Mouse (Mus musculus): ENCODE measurements around the gene Kcnh1. TPM values are rescaled to one million over a fixed set of nuclear protein-coding genes. Genes with fewer than 3 reads are reported as not detected.

The Kcnh1 gene
- total and polyA plus RNA-seq, 2 experiments from 2014 or later: 2.9 to 5.9 TPM

DNA sequence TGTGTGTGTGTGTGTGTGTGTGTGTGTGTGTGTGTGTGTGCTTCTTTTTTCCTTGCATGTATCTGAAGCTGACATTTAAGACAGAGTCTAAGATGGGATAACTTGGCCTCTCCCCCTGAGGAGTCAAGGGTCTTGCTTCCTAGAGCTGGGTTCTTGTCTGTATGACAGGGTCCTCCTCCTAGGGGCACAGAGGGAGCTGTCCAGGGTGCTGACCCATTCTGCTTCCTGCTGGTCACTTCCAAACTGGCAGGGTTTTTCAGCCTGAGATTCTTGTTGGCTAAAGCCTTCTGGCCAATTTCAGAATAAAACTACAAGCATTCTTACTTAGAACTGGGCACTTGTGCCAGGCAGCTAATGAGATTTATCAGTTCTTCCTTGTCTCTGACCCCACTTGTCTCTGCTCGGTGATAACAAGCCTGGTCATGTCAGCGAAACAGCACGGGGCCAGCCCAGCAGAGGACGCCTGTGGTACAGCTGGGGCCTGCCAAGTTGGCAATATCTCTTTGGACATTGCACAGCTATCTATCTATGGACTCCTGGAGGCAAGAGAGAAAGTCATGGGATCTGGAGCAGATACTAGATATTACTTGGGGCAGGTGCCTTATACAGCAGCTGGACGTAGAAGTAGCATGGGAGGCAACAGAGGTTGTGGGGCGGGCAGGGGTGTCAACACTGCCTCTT, 267.1 kb downstream of the Kcnh1 start:
- H3K27me3 ChIP-seq (ENCODE audit: insufficient read depth, low read length): no peaks in the 10 kb centered on the region
- no peaks in the 10 kb centered on the region for H3K36me3 ChIP-seq (ENCODE audit: insufficient read depth, low read length)
- TF ChIP-seq CTCF (IDR thresholded peaks at IDR 0.05): no peak
- no peak overlapping the region for H3K9ac ChIP-seq (replicated peaks; ENCODE audit: low read length, poor library complexity, severe bottlenecking)
- H3K27ac ChIP-seq (ENCODE audit: low read depth, low read length): no peak overlapping the region
- no peaks in the 10 kb centered on the region for H3K4me1 ChIP-seq (ENCODE audit: insufficient read depth, low read length)
- DNase-seq (ENCODE audit: low spot score): peak; percentile 17
- H3K4me2 ChIP-seq (ENCODE audit: low read depth, low read length, poor library complexity, severe bottlenecking): no peak overlapping the region
- ATAC-seq (ENCODE audit: low FRiP score): no peak
- no peak overlapping the region for H3K4me3 ChIP-seq (ENCODE audit: low read depth, low read length)
- H3K9me3 ChIP-seq (ENCODE audit: low read length): no peaks in the 10 kb centered on the region
- WGBS: 78% methylated on average over 6 of the region's 6 CpGs

DNA sequence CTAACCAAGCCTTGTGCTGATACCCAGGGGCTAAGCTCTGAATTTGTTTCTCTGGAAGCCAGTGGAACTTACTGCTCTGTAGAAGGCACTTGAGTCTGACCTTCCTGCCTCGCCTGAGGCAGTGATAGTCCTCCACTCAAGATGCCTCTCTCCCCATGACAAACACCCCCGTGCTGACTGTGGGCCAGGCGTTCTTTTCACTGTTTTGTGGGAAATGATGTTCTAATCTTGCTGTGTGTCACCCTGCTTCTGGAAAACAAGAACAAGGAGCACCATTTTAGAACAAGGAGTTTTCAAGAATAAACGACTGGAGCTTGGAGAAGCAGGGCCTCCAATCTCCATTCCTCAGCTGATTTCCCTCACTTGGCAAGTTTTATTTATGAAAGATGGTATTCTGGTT, 273.2 kb downstream of the Kcnh1 start:
- H3K4me1 ChIP-seq (ENCODE audit: insufficient read depth, low read length): no peaks in the 10 kb centered on the region
- H3K27ac ChIP-seq (ENCODE audit: low read depth, low read length): no peak overlapping the region
- H3K9ac ChIP-seq (replicated peaks; ENCODE audit: low read length, poor library complexity, severe bottlenecking): no peak overlapping the region
- H3K9me3 ChIP-seq (ENCODE audit: low read length): no peaks in the 10 kb centered on the region
- WGBS: 78% methylated on average over 4 of the region's 4 CpGs
- H3K27me3 ChIP-seq (ENCODE audit: insufficient read depth, low read length): no peaks in the 10 kb centered on the region
- H3K4me3 ChIP-seq (ENCODE audit: low read depth, low read length): no peak overlapping the region
- ATAC-seq (ENCODE audit: low FRiP score): no peak
- TF ChIP-seq CTCF (IDR thresholded peaks at IDR 0.05): no peak
- H3K4me2 ChIP-seq (ENCODE audit: low read depth, low read length, poor library complexity, severe bottlenecking): no peak overlapping the region
- no peak for DNase-seq (ENCODE audit: low spot score)
- no peaks in the 10 kb centered on the region for H3K36me3 ChIP-seq (ENCODE audit: insufficient read depth, low read length)

DNA sequence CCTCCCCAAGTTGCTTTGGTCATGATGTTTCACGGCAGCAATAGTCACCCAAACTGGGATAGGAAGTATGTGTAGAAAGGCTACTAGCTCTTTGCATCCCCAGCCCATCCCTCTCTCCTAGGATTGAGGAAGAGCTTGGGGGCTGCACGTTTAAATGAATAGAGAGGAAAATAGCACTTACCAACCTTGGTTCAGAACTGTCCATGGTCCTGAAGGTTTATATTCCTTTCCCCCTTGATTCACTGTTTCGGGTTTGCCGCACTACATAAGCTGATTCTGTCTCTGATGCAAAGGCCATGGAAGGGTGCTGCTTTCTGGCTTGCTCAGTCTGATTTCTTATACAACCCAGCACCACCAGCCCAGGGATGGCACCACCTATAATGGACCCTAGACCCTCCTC, 281.8 kb downstream of the Kcnh1 start:
- H3K36me3 ChIP-seq (ENCODE audit: insufficient read depth, low read length): no peaks in the 10 kb centered on the region
- no peaks in the 10 kb centered on the region; the same call in 1 of the 2 replicates for H3K4me1 ChIP-seq (ENCODE audit: insufficient read depth, low read length)
- TF ChIP-seq CTCF (IDR thresholded peaks at IDR 0.05): no peak
- no peaks in the 10 kb centered on the region for H3K27me3 ChIP-seq (ENCODE audit: insufficient read depth, low read length)
- H3K4me3 ChIP-seq (ENCODE audit: low read depth, low read length): no peak overlapping the region
- no peak overlapping the region for H3K4me2 ChIP-seq (ENCODE audit: low read depth, low read length, poor library complexity, severe bottlenecking)
- no peaks in the 10 kb centered on the region for H3K9me3 ChIP-seq (ENCODE audit: low read length)
- no peak for ATAC-seq (ENCODE audit: low FRiP score)
- no peak overlapping the region for H3K9ac ChIP-seq (replicated peaks; ENCODE audit: low read length, poor library complexity, severe bottlenecking)
- no peak overlapping the region for H3K27ac ChIP-seq (ENCODE audit: low read depth, low read length)
- DNase-seq (ENCODE audit: low spot score): no peak
- WGBS: 61% methylated on average over 4 of the region's 4 CpGs

DNA sequence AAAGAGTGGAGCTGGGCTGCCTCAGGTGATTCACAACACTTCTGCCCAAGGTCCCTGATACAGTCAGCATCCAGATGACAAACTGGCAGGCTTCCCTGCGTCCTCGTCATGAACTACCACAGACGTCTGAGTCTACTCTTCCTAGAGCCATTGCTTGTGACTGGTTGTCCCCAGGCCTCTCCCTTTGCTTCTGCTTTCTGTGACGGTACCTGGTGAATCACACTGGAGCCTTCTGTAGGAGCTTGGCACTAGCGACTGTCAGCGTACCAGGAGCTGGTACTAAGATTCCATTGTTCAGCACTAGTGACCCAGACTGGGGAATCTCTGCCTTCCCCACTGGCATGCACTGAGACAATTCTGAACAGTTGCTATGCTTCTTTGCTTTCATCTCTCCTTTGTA, 282.6 kb downstream of the Kcnh1 start:
- Histone ChIP-seq H3K4me3 (ENCODE audit: low read depth, low read length) (no peak overlapping the region), H3K9ac (replicated peaks; ENCODE audit: low read length, poor library complexity, severe bottlenecking) (no peak overlapping the region), H3K9me3 (ENCODE audit: low read length) (no peaks in the 10 kb centered on the region), H3K4me1 (ENCODE audit: insufficient read depth, low read length) (no peaks in the 10 kb centered on the region; the same call in 1 of the 2 replicates), H3K27ac (ENCODE audit: low read depth, low read length) (no peak overlapping the region), H3K4me2 (ENCODE audit: low read depth, low read length, poor library complexity, severe bottlenecking) (no peak overlapping the region), H3K36me3 (ENCODE audit: insufficient read depth, low read length) (no peaks in the 10 kb centered on the region), H3K27me3 (ENCODE audit: insufficient read depth, low read length) (no peaks in the 10 kb centered on the region)
- 92% methylated on average over 6 of the region's 6 CpGs for WGBS
- no peak for ATAC-seq (ENCODE audit: low FRiP score)
- TF ChIP-seq CTCF (IDR thresholded peaks at IDR 0.05): no peak
- no peak for DNase-seq (ENCODE audit: low spot score)

DNA sequence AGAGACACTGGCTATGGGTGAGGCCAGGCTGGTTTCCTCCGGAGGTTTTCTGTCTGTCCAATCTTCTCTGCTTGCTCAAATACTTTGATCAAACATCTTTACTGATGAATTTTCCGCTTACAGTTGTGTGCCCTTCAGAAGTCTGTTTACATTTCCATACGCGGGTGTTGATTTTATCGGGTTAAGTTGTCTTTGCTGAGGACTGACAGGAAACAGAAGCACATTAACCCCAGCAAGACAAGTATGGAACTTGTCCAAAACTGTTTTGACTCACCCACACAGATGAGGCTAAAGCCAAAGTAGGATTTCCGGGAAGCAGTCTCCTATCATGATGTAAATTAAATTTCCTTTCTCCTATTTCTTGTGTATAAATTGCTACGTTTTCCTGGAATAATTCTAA, 286.1 kb downstream of the Kcnh1 start:
- Histone ChIP-seq H3K9ac (replicated peaks; ENCODE audit: low read length, poor library complexity, severe bottlenecking) (no peak overlapping the region), H3K27ac (ENCODE audit: low read depth, low read length) (no peak overlapping the region), H3K4me2 (ENCODE audit: low read depth, low read length, poor library complexity, severe bottlenecking) (no peak overlapping the region), H3K27me3 (ENCODE audit: insufficient read depth, low read length) (no peaks in the 10 kb centered on the region), H3K36me3 (ENCODE audit: insufficient read depth, low read length) (no peaks in the 10 kb centered on the region), H3K9me3 (ENCODE audit: low read length) (no peaks in the 10 kb centered on the region), H3K4me1 (ENCODE audit: insufficient read depth, low read length) (no peaks in the 10 kb centered on the region; the same call in 1 of the 2 replicates), H3K4me3 (ENCODE audit: low read depth, low read length) (no peak overlapping the region)
- no peak for DNase-seq (ENCODE audit: low spot score)
- ATAC-seq (ENCODE audit: low FRiP score): no peak
- no peak for TF ChIP-seq CTCF (IDR thresholded peaks at IDR 0.05)
- WGBS: 74% methylated on average over 7 of the region's 7 CpGs

DNA sequence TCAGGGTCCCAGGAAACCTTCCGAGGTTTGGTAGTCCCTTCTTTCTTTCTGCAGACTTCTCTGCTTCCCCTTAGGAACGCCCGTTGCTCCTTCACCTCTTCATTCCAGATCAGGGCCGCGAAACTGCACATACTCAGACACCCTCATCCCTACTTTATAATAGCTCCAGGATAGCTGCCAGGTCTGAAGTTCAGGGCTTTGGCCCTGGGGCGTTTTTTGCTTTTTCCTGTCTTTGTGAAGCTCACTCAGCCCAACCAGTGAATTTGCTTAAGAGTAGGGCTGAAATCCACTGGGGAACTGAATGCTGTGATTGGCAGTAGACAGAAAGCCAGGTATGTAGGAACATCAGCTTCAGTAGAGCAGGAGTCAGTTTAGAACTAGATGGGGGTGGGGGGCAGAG, 287.0 kb downstream of the Kcnh1 start:
- ATAC-seq (ENCODE audit: low FRiP score) (no peak), DNase-seq (ENCODE audit: low spot score) (no peak)
- H3K9me3 ChIP-seq (ENCODE audit: low read length): no peaks in the 10 kb centered on the region
- H3K27ac ChIP-seq (ENCODE audit: low read depth, low read length): no peak overlapping the region
- TF ChIP-seq CTCF (IDR thresholded peaks at IDR 0.05): no peak
- H3K4me1 ChIP-seq (ENCODE audit: insufficient read depth, low read length): no peaks in the 10 kb centered on the region; the same call in 1 of the 2 replicates
- no peak overlapping the region for H3K4me3 ChIP-seq (ENCODE audit: low read depth, low read length)
- H3K27me3 ChIP-seq (ENCODE audit: insufficient read depth, low read length): no peaks in the 10 kb centered on the region
- no peaks in the 10 kb centered on the region for H3K36me3 ChIP-seq (ENCODE audit: insufficient read depth, low read length)
- no peak overlapping the region for H3K9ac ChIP-seq (replicated peaks; ENCODE audit: low read length, poor library complexity, severe bottlenecking)
- H3K4me2 ChIP-seq (ENCODE audit: low read depth, low read length, poor library complexity, severe bottlenecking): no peak overlapping the region
- 60% methylated on average over 6 of the region's 6 CpGs for WGBS
